Mouse (Mus musculus): Measurements from ENCODE around the gene Dtnb. TPM values are rescaled to one million over a fixed set of nuclear protein-coding genes. Genes with fewer than 3 reads are reported as not detected.
A peak's percentile ranks its signal among the peaks of the same experiment; 100 is the strongest.

Dtnb gene
- polyA plus RNA-seq, 1 experiment from 2014 or later = 36.0 TPM

GRCm38 (mm10) chr12:3585525-3585924 lies 13.3 kb downstream of the Dtnb start:
- no peak for ATAC-seq (ENCODE audit: low FRiP score)
- H3K9ac ChIP-seq (ENCODE audit: low read depth, low read length) = no peak overlapping the region
- no peak overlapping the region for H3K4me3 ChIP-seq (ENCODE audit: low read depth, low read length)
- no peaks in the 10 kb centered on the region for H3K4me1 ChIP-seq (replicated peaks; ENCODE audit: control insufficient read depth, insufficient read depth, low read length)
- no peaks in the 10 kb centered on the region for H3K9me3 ChIP-seq (ENCODE audit: control insufficient read depth, low read length)
- H3K36me3 ChIP-seq (ENCODE audit: control insufficient read depth, insufficient read depth, low read length) = no peaks in the 10 kb centered on the region
- DNase-seq (ENCODE audit: low spot score) = no peak
- WGBS = 67% methylated on average over 4 of the region's 4 CpGs
- no peak overlapping the region for H3K4me2 ChIP-seq (replicated peaks; ENCODE audit: low read depth, low read length)
- no peak overlapping the region for H3K27ac ChIP-seq (ENCODE audit: low read depth, low read length)
- H3K27me3 ChIP-seq (ENCODE audit: control insufficient read depth, insufficient read depth, low read length) = no peaks in the 10 kb centered on the region

DNA sequence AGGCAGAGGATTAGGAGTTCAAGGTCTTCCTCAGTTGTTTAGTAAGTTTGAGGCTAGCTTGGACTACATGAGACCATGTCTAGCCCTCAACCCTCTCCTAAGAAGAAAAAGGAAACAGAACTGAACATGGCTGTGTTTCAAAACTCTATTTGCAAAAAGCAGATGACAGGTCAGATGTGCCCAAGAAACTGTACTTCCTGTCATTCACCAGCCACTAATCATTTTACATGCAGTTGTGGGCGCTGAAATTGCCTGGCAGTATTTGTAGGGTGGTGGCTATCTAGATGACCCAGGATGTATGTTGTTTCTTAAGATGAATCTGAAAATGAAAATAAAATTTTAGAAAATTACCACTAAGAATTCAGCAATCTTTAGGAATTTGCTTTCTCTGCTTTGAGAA lies 14.8 kb downstream of the Dtnb start:
- 86% methylated on average over 1 of the region's 1 CpGs for WGBS
- no peaks in the 10 kb centered on the region for H3K4me1 ChIP-seq (replicated peaks; ENCODE audit: control insufficient read depth, insufficient read depth, low read length)
- no peak overlapping the region for H3K9ac ChIP-seq (ENCODE audit: low read depth, low read length)
- H3K27ac ChIP-seq (ENCODE audit: low read depth, low read length) = no peak overlapping the region
- H3K36me3 ChIP-seq (ENCODE audit: control insufficient read depth, insufficient read depth, low read length) = no peaks in the 10 kb centered on the region
- DNase-seq (ENCODE audit: low spot score) (no peak), ATAC-seq (ENCODE audit: low FRiP score) (no peak)
- no peaks in the 10 kb centered on the region for H3K27me3 ChIP-seq (ENCODE audit: control insufficient read depth, insufficient read depth, low read length)
- H3K9me3 ChIP-seq (ENCODE audit: control insufficient read depth, low read length) = no peaks in the 10 kb centered on the region
- H3K4me2 ChIP-seq (replicated peaks; ENCODE audit: low read depth, low read length) = no peak overlapping the region
- no peak overlapping the region for H3K4me3 ChIP-seq (ENCODE audit: low read depth, low read length)

GRCm38 (mm10) chr12:3590039-3590438 lies 17.9 kb downstream of the Dtnb start:
- DNase-seq (ENCODE audit: low spot score) = no peak
- no peaks in the 10 kb centered on the region for H3K4me1 ChIP-seq (replicated peaks; ENCODE audit: control insufficient read depth, insufficient read depth, low read length)
- H3K27me3 ChIP-seq (ENCODE audit: control insufficient read depth, insufficient read depth, low read length) = no peaks in the 10 kb centered on the region
- WGBS = 97% methylated on average over 9 of the region's 9 CpGs
- no peak overlapping the region for H3K4me2 ChIP-seq (replicated peaks; ENCODE audit: low read depth, low read length)
- no peak overlapping the region for H3K9ac ChIP-seq (ENCODE audit: low read depth, low read length)
- H3K27ac ChIP-seq (ENCODE audit: low read depth, low read length) = no peak overlapping the region
- no peaks in the 10 kb centered on the region for H3K36me3 ChIP-seq (ENCODE audit: control insufficient read depth, insufficient read depth, low read length)
- ATAC-seq (ENCODE audit: low FRiP score) = no peak
- no peaks in the 10 kb centered on the region for H3K9me3 ChIP-seq (ENCODE audit: control insufficient read depth, low read length)
- H3K4me3 ChIP-seq (ENCODE audit: low read depth, low read length) = no peak overlapping the region

DNA sequence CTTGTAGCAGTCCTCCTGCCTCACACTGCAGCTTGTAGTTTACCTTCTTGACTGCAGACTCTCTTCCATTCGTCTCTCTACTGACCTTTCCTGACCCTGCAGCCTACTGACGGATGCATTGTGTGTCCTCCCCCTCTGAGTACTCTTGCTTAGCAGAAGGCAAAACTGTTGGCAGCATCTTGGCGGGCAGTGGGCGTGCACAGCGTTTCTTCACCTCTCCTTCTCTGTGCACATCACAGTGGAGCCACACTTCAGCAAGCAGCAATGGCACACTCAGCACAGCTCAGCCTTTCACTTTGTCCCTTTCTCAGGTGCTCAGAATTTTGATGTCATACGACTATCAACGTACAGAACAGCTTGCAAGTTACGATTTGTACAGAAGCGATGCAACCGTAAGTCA lies 19.4 kb downstream of the Dtnb start:
- WGBS = 74% methylated on average over 10 of the region's 10 CpGs
- Histone ChIP-seq H3K4me3 (ENCODE audit: low read depth, low read length) (no peak overlapping the region), H3K9me3 (ENCODE audit: control insufficient read depth, low read length) (no peaks in the 10 kb centered on the region), H3K4me2 (replicated peaks; ENCODE audit: low read depth, low read length) (no peak overlapping the region), H3K27me3 (ENCODE audit: control insufficient read depth, insufficient read depth, low read length) (no peaks in the 10 kb centered on the region), H3K27ac (ENCODE audit: low read depth, low read length) (no peak overlapping the region), H3K4me1 (replicated peaks; ENCODE audit: control insufficient read depth, insufficient read depth, low read length) (no peaks in the 10 kb centered on the region), H3K36me3 (ENCODE audit: control insufficient read depth, insufficient read depth, low read length) (no peaks in the 10 kb centered on the region), H3K9ac (ENCODE audit: low read depth, low read length) (no peak overlapping the region)
- ATAC-seq (ENCODE audit: low FRiP score) = no peak
- no peak for DNase-seq (ENCODE audit: low spot score)

DNA sequence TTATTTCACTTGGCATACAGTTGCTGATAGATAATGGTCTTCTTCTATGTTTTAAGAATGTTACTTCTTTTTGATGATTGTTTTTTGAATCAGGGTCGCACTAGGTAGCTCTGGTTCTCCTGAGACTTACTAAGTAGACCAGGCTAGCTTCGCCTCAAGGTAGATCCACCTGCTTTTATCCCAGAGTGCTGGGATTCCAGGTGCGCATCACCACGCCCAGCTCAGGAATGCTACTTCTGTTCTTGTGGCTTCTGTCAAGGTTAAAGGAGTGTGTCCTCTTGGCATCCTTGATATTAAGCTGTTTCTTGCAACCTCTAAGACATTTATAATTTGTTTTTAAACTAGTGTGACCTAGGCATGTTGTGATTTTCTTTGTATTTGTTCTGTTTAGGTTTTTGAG lies 30.6 kb downstream of the Dtnb start:
- 95% methylated on average over 4 of the region's 4 CpGs for WGBS

DNA sequence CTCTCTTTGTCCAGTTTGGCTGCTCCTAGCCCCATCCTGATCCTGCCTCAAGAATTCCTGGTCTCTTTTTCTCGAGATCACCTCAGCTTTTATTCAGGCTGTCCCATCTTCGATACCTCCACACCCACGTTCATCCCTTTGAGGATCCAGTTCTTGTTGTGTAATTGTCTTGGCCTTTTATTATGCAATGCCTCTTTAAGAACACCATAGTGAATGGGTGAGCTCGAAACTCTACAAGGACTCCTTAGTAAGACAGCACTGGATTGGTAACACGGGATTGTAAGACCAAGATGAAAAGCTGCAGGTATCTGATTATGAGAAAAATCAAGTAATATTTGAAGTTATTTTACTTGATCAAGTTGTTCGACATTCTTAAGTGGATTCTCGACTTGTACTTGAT lies 34.0 kb downstream of the Dtnb start:
- H3K4me2 ChIP-seq (replicated peaks; ENCODE audit: low read depth, low read length) = no peak overlapping the region
- no peaks in the 10 kb centered on the region for H3K27me3 ChIP-seq (ENCODE audit: control insufficient read depth, insufficient read depth, low read length)
- DNase-seq (ENCODE audit: low spot score) (no peak), ATAC-seq (ENCODE audit: low FRiP score) (no peak)
- no peaks in the 10 kb centered on the region for H3K4me1 ChIP-seq (replicated peaks; ENCODE audit: control insufficient read depth, insufficient read depth, low read length)
- 84% methylated on average over 7 of the region's 7 CpGs for WGBS
- no peaks in the 10 kb centered on the region for H3K9me3 ChIP-seq (ENCODE audit: control insufficient read depth, low read length)
- no peak overlapping the region for H3K4me3 ChIP-seq (ENCODE audit: low read depth, low read length)
- no peaks in the 10 kb centered on the region for H3K36me3 ChIP-seq (ENCODE audit: control insufficient read depth, insufficient read depth, low read length)
- no peak overlapping the region for H3K9ac ChIP-seq (ENCODE audit: low read depth, low read length)
- H3K27ac ChIP-seq (ENCODE audit: low read depth, low read length) = no peak overlapping the region

More for the DNA sequence above, 30.6 kb downstream of the Dtnb start:
- H3K4me2 ChIP-seq (replicated peaks; ENCODE audit: low read depth, low read length) = no peak overlapping the region
- H3K36me3 ChIP-seq (ENCODE audit: control insufficient read depth, insufficient read depth, low read length) = no peaks in the 10 kb centered on the region
- ATAC-seq (ENCODE audit: low FRiP score) = no peak
- no peaks in the 10 kb centered on the region for H3K4me1 ChIP-seq (replicated peaks; ENCODE audit: control insufficient read depth, insufficient read depth, low read length)
- no peak overlapping the region for H3K27ac ChIP-seq (ENCODE audit: low read depth, low read length)
- H3K9me3 ChIP-seq (ENCODE audit: control insufficient read depth, low read length) = no peaks in the 10 kb centered on the region
- H3K9ac ChIP-seq (ENCODE audit: low read depth, low read length) = no peak overlapping the region
- H3K4me3 ChIP-seq (ENCODE audit: low read depth, low read length) = no peak overlapping the region
- no peaks in the 10 kb centered on the region for H3K27me3 ChIP-seq (ENCODE audit: control insufficient read depth, insufficient read depth, low read length)
- no peak for DNase-seq (ENCODE audit: low spot score)

GRCm38 (mm10) chr12:3609747-3610146 lies 37.6 kb downstream of the Dtnb start:
- Histone ChIP-seq H3K4me2 (replicated peaks; ENCODE audit: low read depth, low read length) (no peak overlapping the region), H3K9me3 (ENCODE audit: control insufficient read depth, low read length) (no peaks in the 10 kb centered on the region), H3K9ac (ENCODE audit: low read depth, low read length) (no peak overlapping the region), H3K36me3 (ENCODE audit: control insufficient read depth, insufficient read depth, low read length) (no peaks in the 10 kb centered on the region), H3K4me1 (replicated peaks; ENCODE audit: control insufficient read depth, insufficient read depth, low read length) (no peaks in the 10 kb centered on the region), H3K27ac (ENCODE audit: low read depth, low read length) (no peak overlapping the region), H3K4me3 (ENCODE audit: low read depth, low read length) (no peak overlapping the region), H3K27me3 (ENCODE audit: control insufficient read depth, insufficient read depth, low read length) (no peaks in the 10 kb centered on the region)
- DNase-seq (ENCODE audit: low spot score) (peak; percentile 28), ATAC-seq (ENCODE audit: low FRiP score) (no peak)

GRCm38 (mm10) chr12:3611871-3612270 lies 39.7 kb downstream of the Dtnb start:
- no peaks in the 10 kb centered on the region for H3K9me3 ChIP-seq (ENCODE audit: control insufficient read depth, low read length)
- DNase-seq (ENCODE audit: low spot score) (no peak), ATAC-seq (ENCODE audit: low FRiP score) (no peak)
- 68% methylated on average over 7 of the region's 7 CpGs for WGBS
- H3K9ac ChIP-seq (ENCODE audit: low read depth, low read length) = no peak overlapping the region
- H3K4me2 ChIP-seq (replicated peaks; ENCODE audit: low read depth, low read length) = no peak overlapping the region
- no peaks in the 10 kb centered on the region for H3K27me3 ChIP-seq (ENCODE audit: control insufficient read depth, insufficient read depth, low read length)
- H3K36me3 ChIP-seq (ENCODE audit: control insufficient read depth, insufficient read depth, low read length) = no peaks in the 10 kb centered on the region
- H3K4me1 ChIP-seq (replicated peaks; ENCODE audit: control insufficient read depth, insufficient read depth, low read length) = no peaks in the 10 kb centered on the region
- H3K4me3 ChIP-seq (ENCODE audit: low read depth, low read length) = no peak overlapping the region
- no peak overlapping the region for H3K27ac ChIP-seq (ENCODE audit: low read depth, low read length)

DNA sequence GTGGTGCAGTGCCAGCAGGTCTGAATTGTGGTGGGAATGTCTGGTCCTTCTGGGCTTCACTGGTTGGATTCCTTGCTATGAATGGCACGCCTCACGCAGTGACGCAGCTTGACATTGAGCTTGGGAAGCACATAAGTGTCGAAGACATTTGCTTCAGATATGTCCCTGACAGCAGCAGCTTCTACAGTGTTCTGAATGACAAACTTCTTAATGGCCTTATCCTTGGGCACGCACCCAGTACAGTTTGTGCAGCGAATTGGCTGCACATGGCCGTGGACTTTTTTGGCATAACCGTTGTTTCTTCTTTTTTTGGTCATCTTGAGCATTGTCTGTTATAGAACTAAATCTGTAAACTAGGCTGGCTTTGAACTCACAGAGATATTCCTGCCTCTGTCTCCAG lies 42.9 kb downstream of the Dtnb start:
- no peaks in the 10 kb centered on the region for H3K9me3 ChIP-seq (ENCODE audit: control insufficient read depth, low read length)
- no peak for ATAC-seq (ENCODE audit: low FRiP score)
- 96% methylated on average over 8 of the region's 8 CpGs for WGBS
- H3K27ac ChIP-seq (ENCODE audit: low read depth, low read length) = no peak overlapping the region
- H3K36me3 ChIP-seq (ENCODE audit: control insufficient read depth, insufficient read depth, low read length) = no peaks in the 10 kb centered on the region
- no peak overlapping the region for H3K4me3 ChIP-seq (ENCODE audit: low read depth, low read length)
- H3K27me3 ChIP-seq (ENCODE audit: control insufficient read depth, insufficient read depth, low read length) = no peaks in the 10 kb centered on the region
- no peak overlapping the region for H3K4me2 ChIP-seq (replicated peaks; ENCODE audit: low read depth, low read length)
- no peaks in the 10 kb centered on the region for H3K4me1 ChIP-seq (replicated peaks; ENCODE audit: control insufficient read depth, insufficient read depth, low read length)
- H3K9ac ChIP-seq (ENCODE audit: low read depth, low read length) = no peak overlapping the region
- no peak for DNase-seq (ENCODE audit: low spot score)

Measured in hindbrain, embryonic 11.5 days (tissue).